Mouse (Mus musculus) inflammation-experienced regulatory T-cells, adult 6 months (primary cell): ENCODE measurements around the gene Tnrc6b. TPM values are rescaled to one million over a fixed set of nuclear protein-coding genes. Genes with fewer than 3 reads are reported as not detected.
A peak's percentile ranks its signal among the peaks of the same experiment; 100 is the strongest.
"Not testable (repeated sequence)": the region's sequence is repeated elsewhere in the genome, so short reads cannot be mapped to it uniquely, and the experiment has no call there.

Source experiments
- ATAC-seq: one replicate; pipeline ENCODE4 v1.8.0; 2017
- polyA plus RNA-seq, 3 experiments: library from polyadenylated mRNA; unstranded; fragments of 100-300 nt; shearing (Covaris generic); gene quantifications; one replicate each; pipeline ENCODE4 v1.2.1; 2017

The Tnrc6b gene
- polyA plus RNA-seq, 3 experiments from 2014 or later, result 37.5 to 60.3 (median 51.2) TPM

DNA sequence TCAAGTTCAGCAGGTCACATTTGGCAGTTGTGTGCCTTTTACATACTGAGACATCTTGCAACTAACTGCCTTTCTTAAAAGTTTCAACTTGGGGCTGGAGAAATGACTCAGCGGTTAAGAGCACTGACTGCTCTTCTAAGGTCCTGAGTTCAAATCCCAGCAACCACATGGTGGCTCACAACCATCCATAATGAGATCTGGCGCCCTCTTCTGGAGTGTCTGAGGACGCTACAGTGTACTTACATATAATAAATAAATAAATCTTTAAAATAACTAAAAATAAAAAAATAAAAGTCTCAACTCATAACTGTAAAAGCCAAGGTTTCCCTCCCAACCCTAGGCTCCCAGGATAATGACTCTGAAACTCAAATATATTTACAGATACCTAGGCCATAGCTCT, 141.4 kb downstream of the Tnrc6b start:
- ATAC-seq, result not testable (repeated sequence)

DNA sequence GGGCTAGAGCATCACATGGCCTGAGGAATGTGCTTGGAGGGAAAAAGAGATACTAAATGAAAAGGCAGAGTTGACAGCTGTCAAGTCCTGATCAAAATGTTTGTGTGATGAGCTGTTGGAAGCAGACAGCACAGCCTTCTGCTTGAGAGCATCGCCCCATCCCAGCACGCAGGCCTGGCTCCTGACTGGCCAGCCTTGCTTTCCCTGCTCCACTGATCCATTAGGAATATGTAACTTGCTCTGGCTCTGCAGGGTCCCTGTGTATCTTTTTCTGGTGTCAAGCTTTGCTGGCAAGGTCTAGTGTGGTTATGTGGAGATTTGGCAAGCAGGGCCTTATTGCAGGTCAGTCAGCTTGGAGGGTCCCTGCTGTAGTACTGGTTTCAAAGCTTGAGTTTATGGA, 148.3 kb downstream of the Tnrc6b start:
- ATAC-seq, result no peak

GRCm38 (mm10) chr15:80861302-80861701, 150.2 kb downstream of the Tnrc6b start:
- no peak for ATAC-seq

DNA sequence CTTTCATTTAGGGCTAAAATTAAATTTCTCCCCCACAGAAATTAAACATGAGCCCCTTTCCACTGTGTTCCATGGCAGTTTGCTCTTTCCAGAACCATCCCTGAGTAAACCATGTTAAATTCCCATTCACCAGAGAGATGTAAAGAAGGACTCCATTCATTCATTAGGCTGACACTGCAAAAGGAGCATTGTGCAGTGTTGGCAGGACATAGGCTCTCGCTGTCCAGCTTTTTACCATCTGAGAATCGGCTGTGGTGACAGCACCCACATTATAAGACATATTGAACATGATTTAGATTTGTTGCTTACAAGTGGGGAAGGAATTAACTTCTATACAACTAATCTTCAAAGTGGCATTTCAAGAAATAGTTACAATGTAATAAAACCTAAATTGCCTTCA, 150.9 kb downstream of the Tnrc6b start:
- ATAC-seq, result no peak

DNA sequence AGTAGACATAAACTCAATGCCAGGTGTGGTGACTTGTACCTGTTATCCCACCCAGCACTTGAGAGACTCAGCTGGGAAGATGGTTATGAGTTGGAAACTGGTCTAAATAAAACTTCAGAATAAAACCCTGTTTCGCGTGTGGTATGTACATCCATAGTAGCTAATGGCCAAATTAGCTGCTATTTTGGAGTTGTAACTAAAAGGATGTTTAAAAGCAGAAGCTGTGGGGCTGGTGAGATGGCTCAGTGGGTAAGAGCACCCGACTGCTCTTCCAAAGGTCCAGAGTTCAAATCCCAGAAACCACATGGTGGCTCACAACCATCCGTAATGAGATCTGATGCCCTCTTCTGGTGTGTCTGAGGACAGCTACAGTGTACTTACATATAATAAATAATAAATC, 157.5 kb downstream of the Tnrc6b start:
- not testable (repeated sequence) for ATAC-seq

GRCm38 (mm10) chr15:80874726-80875125, 163.6 kb downstream of the Tnrc6b start:
- ATAC-seq, result no peak

- no peak for ATAC-seq
Measured at GRCm38 (mm10) chr15:80876231-80876630, 165.1 kb downstream of the Tnrc6b start.

- no peak for ATAC-seq
Measured at GRCm38 (mm10) chr15:80884095-80884494, 173.0 kb downstream of the Tnrc6b start.

- ATAC-seq, result no peak
Measured at GRCm38 (mm10) chr15:80886361-80887156, 175.4 kb downstream of the Tnrc6b start.

- ATAC-seq, result no peak
Measured at GRCm38 (mm10) chr15:80892341-80892740, 181.2 kb downstream of the Tnrc6b start.

DNA sequence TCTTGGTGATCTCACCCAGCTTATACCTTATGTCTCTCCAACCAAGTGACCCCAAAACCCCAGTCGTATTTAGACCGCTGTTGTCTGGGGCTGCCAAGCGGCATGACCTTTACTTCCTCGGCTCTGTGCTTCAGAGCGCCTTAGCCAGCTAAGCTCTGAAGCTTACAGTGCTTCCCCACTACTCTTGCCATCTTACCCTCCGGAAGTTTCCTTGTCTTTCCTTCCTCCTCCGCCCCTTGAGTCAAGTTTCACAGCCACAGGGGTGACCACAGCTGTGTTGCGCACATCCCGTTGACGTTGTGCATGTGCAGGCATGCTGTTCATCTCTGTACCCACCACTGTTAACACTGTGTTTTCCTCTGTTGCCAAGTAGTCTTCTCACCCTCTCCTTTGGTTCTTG, 185.6 kb downstream of the Tnrc6b start:
- peak; percentile 84 for ATAC-seq

- no peak for ATAC-seq
Measured at GRCm38 (mm10) chr15:80897911-80898310, 186.8 kb downstream of the Tnrc6b start.

GRCm38 (mm10) chr15:80899806-80900205, 188.7 kb downstream of the Tnrc6b start:
- ATAC-seq, result no peak

GRCm38 (mm10) chr15:80901806-80902513, 190.8 kb downstream of the Tnrc6b start:
- no peak for ATAC-seq

DNA sequence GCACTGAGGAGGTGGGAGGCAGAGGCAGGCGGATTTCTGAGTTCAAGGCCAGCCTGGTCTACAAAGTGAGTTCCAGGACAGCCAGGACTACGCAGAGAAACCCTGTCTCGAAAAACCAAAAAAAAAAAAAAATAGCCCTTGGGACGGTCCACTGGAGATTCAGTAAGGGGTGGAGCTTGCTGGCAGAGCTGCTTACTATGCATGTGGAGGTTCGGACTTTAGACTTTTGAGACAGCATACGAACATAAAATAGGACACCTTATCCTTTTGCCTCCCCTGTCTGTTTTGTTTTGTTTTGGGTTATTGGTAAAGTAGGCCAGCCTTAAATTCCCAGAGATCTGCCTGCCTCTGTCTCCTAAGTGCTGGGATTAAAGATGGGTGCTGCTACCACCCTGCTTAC, 193.7 kb downstream of the Tnrc6b start:
- not testable (repeated sequence) for ATAC-seq

DNA sequence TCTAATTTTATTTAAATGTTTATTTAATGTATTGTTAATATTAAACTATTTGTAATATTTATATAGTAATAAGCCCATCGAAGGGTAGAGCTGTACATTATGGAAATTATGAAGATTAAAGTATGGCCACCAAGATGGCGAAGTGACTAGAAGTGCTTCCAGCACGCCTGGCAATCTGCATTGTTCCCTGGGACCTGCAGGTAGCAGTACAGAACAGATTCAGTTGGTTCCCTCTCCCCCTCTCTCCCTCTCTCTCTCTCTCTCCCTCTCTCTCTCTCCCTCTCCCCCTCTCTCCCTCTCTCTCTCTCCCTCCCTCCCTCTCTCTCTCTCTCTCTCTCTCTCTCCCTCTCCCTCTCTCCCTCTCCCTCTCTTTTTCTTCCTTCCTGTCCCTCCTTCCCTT, 199.1 kb downstream of the Tnrc6b start:
- no peak for ATAC-seq

DNA sequence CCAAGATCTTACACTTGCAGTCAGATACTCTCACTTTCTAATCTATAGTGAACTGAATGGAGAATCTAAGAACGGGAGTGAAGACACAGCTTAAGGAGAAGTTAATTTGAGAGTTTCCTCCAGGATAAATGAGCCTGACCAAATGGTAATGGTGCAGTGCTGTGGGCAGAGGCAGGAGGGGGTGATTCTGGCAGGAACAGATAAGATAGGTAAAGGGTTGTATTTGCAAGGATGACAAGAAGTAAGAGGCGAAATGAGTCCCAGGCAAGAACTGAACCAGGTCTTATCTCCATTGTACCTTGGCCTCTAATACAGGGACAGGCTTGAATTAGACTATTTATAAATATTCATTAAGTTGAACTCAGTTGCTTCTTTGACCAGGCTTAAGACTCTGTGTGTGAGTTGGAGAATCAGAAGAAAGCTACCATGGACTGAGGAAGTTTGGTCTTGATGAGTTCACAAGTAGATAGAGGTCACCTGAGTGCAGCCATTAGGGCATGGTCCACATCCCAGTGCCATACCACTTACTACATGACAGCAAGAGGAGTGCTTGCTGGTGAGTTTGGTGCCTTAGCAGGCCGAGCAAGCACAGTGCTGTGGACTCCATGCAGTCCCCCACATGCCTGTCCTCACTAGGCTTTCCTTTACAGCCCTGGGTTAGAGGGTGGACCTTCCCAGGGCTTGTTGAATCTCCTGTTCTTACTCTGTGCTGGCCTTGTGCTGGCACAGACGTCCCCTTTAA, 199.8 kb downstream of the Tnrc6b start:
- no peak for ATAC-seq

DNA sequence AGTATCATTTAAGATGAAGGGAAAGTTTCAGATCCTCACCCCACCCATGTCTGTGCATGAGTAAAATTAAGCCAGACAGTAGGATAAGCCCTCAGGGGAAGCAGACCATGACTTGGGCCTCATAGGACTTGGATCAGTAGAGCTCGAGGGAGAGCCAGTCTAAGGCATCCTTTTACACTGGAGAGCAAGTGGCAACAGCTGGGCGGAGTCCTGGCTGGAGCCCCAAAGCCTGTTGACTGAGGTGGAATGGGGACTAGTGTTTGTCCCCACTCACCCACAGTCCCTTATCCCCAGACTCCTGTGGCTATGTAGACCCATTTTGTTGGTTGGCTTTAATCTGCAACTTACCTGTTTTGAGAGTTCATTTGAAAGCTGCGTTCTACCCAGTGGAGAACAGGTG, 201.1 kb downstream of the Tnrc6b start:
- ATAC-seq, result no peak

GRCm38 (mm10) chr15:80913803-80914202, 202.7 kb downstream of the Tnrc6b start:
- ATAC-seq, result no peak

- ATAC-seq, result no peak
Measured at GRCm38 (mm10) chr15:80915850-80916249, 204.7 kb downstream of the Tnrc6b start.

DNA sequence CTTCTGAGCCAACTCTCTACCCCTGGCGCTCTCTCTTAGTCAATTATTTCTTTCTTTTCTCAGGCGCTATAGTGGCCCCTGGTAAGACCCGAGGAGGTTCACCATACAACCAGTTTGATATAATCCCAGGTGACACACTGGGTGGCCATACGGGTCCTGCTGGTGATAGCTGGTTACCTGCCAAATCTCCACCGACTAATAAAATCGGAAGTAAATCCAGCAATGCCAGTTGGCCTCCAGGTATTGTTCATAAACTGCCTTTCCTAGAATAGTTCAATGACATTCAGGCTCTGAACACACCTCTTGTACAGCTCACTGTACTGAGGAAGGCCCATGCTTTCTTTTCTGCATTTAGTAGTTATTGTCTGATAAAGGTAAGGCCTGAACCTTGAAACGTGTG, 205.5 kb downstream of the Tnrc6b start:
- no peak for ATAC-seq

DNA sequence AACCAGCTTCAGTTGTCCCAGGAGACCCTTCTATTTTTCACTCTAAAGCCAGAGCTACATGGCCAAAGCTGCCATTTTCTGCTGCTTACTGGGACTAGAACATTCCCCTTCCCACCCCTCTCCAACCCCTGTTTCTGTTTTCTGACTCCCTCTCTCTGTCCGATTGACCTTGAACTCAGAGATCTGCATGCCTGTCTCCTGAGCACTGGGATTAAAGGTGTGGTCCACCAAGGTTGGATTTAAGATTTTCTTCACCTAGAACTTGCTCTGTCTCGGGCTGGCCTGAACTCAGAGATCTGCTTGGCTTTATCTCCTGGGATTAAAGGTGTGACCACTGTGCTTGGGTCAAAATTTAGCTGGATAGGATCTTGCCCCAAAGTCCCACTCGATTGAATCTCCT, 209.2 kb downstream of the Tnrc6b start:
- ATAC-seq, result no peak

DNA sequence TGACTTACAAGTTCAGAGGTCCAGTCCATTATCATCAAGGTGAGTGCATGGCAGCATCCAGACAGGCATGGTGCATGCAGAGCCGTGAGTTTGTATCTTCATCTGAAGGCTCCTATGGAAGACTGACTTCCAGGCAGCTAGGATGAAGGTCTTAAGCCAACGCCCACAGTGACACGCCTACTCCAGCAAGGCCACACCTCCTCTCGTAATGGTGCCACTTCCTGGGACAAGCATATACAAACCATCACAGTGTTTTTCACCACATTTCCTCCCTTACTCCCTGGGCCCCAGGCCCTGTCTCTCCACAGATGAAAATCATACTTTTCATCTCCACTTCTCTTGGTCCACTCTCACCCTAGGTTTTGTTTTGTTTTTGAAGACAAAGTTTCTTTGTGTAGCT, 210.7 kb downstream of the Tnrc6b start:
- peak; percentile 85 for ATAC-seq
